In the genomic region with DNA sequence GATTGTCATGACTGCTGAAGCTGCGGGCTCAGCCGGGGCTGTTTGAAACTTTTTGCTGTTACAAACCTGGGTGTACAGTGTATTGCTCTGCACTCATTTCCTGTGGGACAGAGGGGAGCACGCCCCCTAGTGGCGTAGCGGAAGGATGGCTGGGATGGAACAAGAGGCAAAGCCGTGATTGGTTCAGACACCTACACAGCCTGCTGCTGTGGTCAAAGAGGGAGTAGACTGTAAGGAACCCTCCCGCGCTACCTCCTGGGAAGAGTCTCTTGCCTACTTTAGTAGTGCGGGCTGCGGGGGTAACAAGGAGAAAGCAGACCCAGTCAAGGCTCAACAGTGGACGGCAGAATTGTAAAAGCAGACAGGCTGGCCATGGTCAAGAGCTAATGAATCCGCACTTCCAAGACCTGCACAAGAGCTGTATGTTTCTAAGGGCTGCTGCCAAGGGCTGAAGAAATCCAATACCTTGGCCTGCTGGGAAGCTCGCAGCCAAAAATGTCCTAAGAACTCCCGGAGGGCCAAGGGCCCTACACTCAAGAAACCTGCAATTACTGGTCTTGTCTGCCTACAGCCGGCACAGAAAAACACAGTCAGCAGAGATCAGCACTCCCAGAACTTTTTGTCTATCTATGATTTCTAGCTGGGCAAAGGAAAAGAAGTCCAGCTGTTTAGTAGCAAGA, we compare ENCODE assay signal across 8 mouse cellular contexts. TPM values are rescaled to one million over a fixed set of nuclear protein-coding genes. Genes with fewer than 3 reads are reported as not detected.
DNase-seq lines count a peak whose midpoint lies in the region; ATAC-seq and TF ChIP-seq lines count a peak whose summit lies in the region.

No protein-coding gene starts in this region.

- H3K9ac ChIP-seq in forebrain, embryonic 12.5 days: peak overlapping the region; percentile 63
- H3K9ac ChIP-seq in neural tube, embryonic 15.5 days (replicated peaks): peak overlapping the region; percentile 10; the same call in 1 of the 2 replicates

- peaks cover 13% of the 10 kb centered on the region for H3K4me1 ChIP-seq in forebrain, embryonic 12.5 days
- no peaks in the 10 kb centered on the region for H3K4me1 ChIP-seq in lung, adult 2 months (ENCODE audit: control insufficient read depth, insufficient read depth, low read length)
- peaks cover 25% of the 10 kb centered on the region for H3K4me1 ChIP-seq in neural tube, embryonic 15.5 days

- peak overlapping the region; percentile 25; the same call in 1 of the 2 replicates for H3K27ac ChIP-seq in forebrain, embryonic 12.5 days
- H3K27ac ChIP-seq in neural tube, embryonic 15.5 days (replicated peaks): peak overlapping the region; percentile 48; the same call in 1 of the 2 replicates

- H3K27me3 ChIP-seq in forebrain, embryonic 12.5 days: peaks cover 3% of the 10 kb centered on the region; the same call in 1 of the 2 replicates
- no peaks in the 10 kb centered on the region for H3K27me3 ChIP-seq in neural tube, embryonic 15.5 days (replicated peaks)

- WGBS in forebrain, embryonic 12.5 days: 6% methylated on average over 15 of the region's 15 CpGs
- WGBS in large intestine, adult 2 months: under 1% methylated on average over 15 of the region's 15 CpGs
- whole genome bisulfite sequencing in lung, adult 2 months: 3% methylated on average over 15 of the region's 15 CpGs
- 5% methylated on average over 15 of the region's 15 CpGs for WGBS in neural tube, embryonic 15.5 days

- H3K36me3 ChIP-seq in forebrain, embryonic 12.5 days (replicated peaks): no peaks in the 10 kb centered on the region; the same call in 1 of the 2 replicates
- H3K36me3 ChIP-seq in neural tube, embryonic 15.5 days: no peaks in the 10 kb centered on the region

- peak; percentile 94 for DNase-seq in ES-CJ7 (ENCODE audit: low read depth, low spot score)
- DNase-seq in c-Kit-positive CD71-positive TER-119-positive erythroid progenitor cells, embryonic 14.5 days (ENCODE audit: low spot score): peak; percentile 81
- DNase-seq in heart, postnatal 14 days: peak; percentile 84 to 87
- peak; percentile 44 for DNase-seq in large intestine, adult 2 months (ENCODE audit: low read depth, low spot score)
- peak; percentile 74 for DNase-seq in lung, adult 2 months
- peak; percentile 78 to 82 for DNase-seq in thymus, adult 18-20 months

- no peaks in the 10 kb centered on the region for H3K9me3 ChIP-seq in forebrain, embryonic 12.5 days
- H3K9me3 ChIP-seq in neural tube, embryonic 15.5 days (replicated peaks): no peaks in the 10 kb centered on the region

- TF ChIP-seq CTCF in lung, adult 2 months (IDR thresholded peaks at IDR 0.05; ENCODE audit: insufficient read depth, low read length): peak; percentile 97

- ATAC-seq in forebrain, embryonic 12.5 days (ENCODE audit: low FRiP score): peak; percentile 27; the same call in 1 of the 2 replicates
- peak; percentile 12; the same call in 1 of the 2 replicates for ATAC-seq in neural tube, embryonic 15.5 days (ENCODE audit: low FRiP score)

- H3K4me2 ChIP-seq in forebrain, embryonic 12.5 days: peak overlapping the region; percentile 69
- peak overlapping the region; percentile 91 for H3K4me2 ChIP-seq in neural tube, embryonic 15.5 days

- TF ChIP-seq POLR2A in lung, adult 2 months (IDR thresholded peaks at IDR 0.05; ENCODE audit: borderline replicate concordance, extremely low read depth, low read depth, low read length): no peak

- H3K4me3 ChIP-seq in forebrain, embryonic 12.5 days (replicated peaks): peak overlapping the region; percentile 52
- H3K4me3 ChIP-seq in lung, adult 2 months (replicated peaks; ENCODE audit: extremely low read depth, low read depth, low read length): peak overlapping the region; percentile 12
- peak overlapping the region; percentile 59 for H3K4me3 ChIP-seq in neural tube, embryonic 15.5 days (replicated peaks)

- intact Hi-C loops in heart, postnatal 14 days (cut with DNase I): loop anchor here (2.0 kb wide), 1 partner anchor 52 kb away; no protein-coding TSS in a partner anchor

RNA-seq across cellular contexts. Expression of gene Eef2kmt, which starts 1.3 kb away (rescaled TPM):
- polyA plus RNA-seq in forebrain, embryonic 12.5 days (2016; fragmentation: Nextera tagmentation; extraction: Ambion mirVana): 10.2 and 11.2 TPM in 2 replicates
- total RNA-seq in heart, postnatal 14 days (2021): 1 to 10 TPM; 9.2 to 9.3 TPM
- polyA plus RNA-seq in large intestine, adult 2 months (2012; rRNA removed): 41.1 and 43.2 TPM in 2 replicates
- 46.1 and 60.1 TPM in 2 replicates for polyA plus RNA-seq in lung, adult 2 months (2012; rRNA removed)
- polyA plus RNA-seq in neural tube, embryonic 15.5 days (2015; fragmentation: Nextera tagmentation; extraction: Ambion mirVana): 6.7 and 13.1 TPM in 2 replicates

RNA-seq across cellular contexts. Expression of gene Alg1, which starts 21.1 kb away (rescaled TPM):
- polyA plus RNA-seq in forebrain, embryonic 12.5 days (2016; fragmentation: Nextera tagmentation; extraction: Ambion mirVana): 24.4 and 27.1 TPM in 2 replicates
- 10 to 100 TPM; 14.8 to 15.3 TPM for total RNA-seq in heart, postnatal 14 days (2021)
- 32.6 and 35.1 TPM in 2 replicates for polyA plus RNA-seq in large intestine, adult 2 months (2012; rRNA removed)
- 64.6 and 74.1 TPM in 2 replicates for polyA plus RNA-seq in lung, adult 2 months (2012; rRNA removed)
- 38.0 and 42.8 TPM in 2 replicates for polyA plus RNA-seq in neural tube, embryonic 15.5 days (2015; fragmentation: Nextera tagmentation; extraction: Ambion mirVana)

RNA-seq across cellular contexts. Expression of gene AU021092, which starts 32.4 kb away (rescaled TPM):
- polyA plus RNA-seq in forebrain, embryonic 12.5 days (2016; fragmentation: Nextera tagmentation; extraction: Ambion mirVana): 4.7 and 5.9 TPM in 2 replicates
- 10 to 100 TPM; 29.1 to 31.6 TPM for total RNA-seq in heart, postnatal 14 days (2021)
- 4.1 and 5.0 TPM in 2 replicates for polyA plus RNA-seq in large intestine, adult 2 months (2012; rRNA removed)
- polyA plus RNA-seq in lung, adult 2 months (2012; rRNA removed): 122 and 139 TPM in 2 replicates
- 13.6 and 13.9 TPM in 2 replicates for polyA plus RNA-seq in neural tube, embryonic 15.5 days (2015; fragmentation: Nextera tagmentation; extraction: Ambion mirVana)

RNA-seq across cellular contexts. Expression of gene Nagpa, which starts 50.7 kb away (rescaled TPM):
- 9.3 and 12.8 TPM in 2 replicates for polyA plus RNA-seq in forebrain, embryonic 12.5 days (2016; fragmentation: Nextera tagmentation; extraction: Ambion mirVana)
- 10 to 100 TPM in 1 of 2 experiments, 1 to 10 TPM in 1; 8.8 to 10.4 TPM for total RNA-seq in heart, postnatal 14 days (2021)
- polyA plus RNA-seq in large intestine, adult 2 months (2012; rRNA removed): 31.4 and 36.4 TPM in 2 replicates
- 48.6 and 59.7 TPM in 2 replicates for polyA plus RNA-seq in lung, adult 2 months (2012; rRNA removed)
- polyA plus RNA-seq in neural tube, embryonic 15.5 days (2015; fragmentation: Nextera tagmentation; extraction: Ambion mirVana): 13.2 and 17.7 TPM in 2 replicates

Comparison
In these comparisons a context has a peak if more than half of its experiments do, and no peak if none do; other contexts are left out.
1. Peak in every context shown above with its lines: DNase-seq, ATAC-seq, H3K4me3 ChIP-seq and H3K27ac ChIP-seq.
2. DNase-seq: peak in every context shown above with its lines; median percentile 94 in ES-CJ7; 86 in heart, postnatal 14 days; 81 in c-Kit-positive CD71-positive TER-119-positive erythroid progenitor cells, embryonic 14.5 days; 80 in thymus, adult 18-20 months; 74 in lung, adult 2 months; 44 in large intestine, adult 2 months.